Mouse (Mus musculus) hindbrain, embryonic 15.5 days (tissue): Measurements from ENCODE around the gene Lrpap1. TPM values are rescaled to one million over a fixed set of nuclear protein-coding genes. Genes with fewer than 3 reads are reported as not detected.

Source experiments
- ATAC-seq: fragments of 200-750 bp; cut with Nextera tagmentation; 2 replicates; pipeline ENCODE4 v1.8.0; 2017; ENCODE audit warnings: low read depth, moderate number of reproducible peaks, moderate TSS enrichment; ENCODE audit not compliant: low FRiP score
- H3K27ac ChIP-seq: fragments of 300-500 bp; sonication (generic); replicated peaks from 2 replicates; pipeline ENCODE4 v1.5.1; 2015; ENCODE audit warnings: mild to moderate bottlenecking, inconsistent platforms
- H3K27me3 ChIP-seq: fragments of 300-500 bp; sonication (generic); 2 replicates; pipeline ENCODE4 v1.6.1; 2015; ENCODE audit warnings: control low read depth, inconsistent platforms
- H3K36me3 ChIP-seq: fragments of 300-500 bp; sonication (generic); 2 replicates; pipeline ENCODE4 v1.6.1; 2015; ENCODE audit warnings: control low read depth, inconsistent platforms
- H3K4me1 ChIP-seq: fragments of 300-500 bp; sonication (generic); replicated peaks from 2 replicates; pipeline ENCODE4 v1.6.1; 2015; ENCODE audit warnings: control low read depth, inconsistent platforms
- H3K4me2 ChIP-seq: fragments of 300-500 bp; sonication (generic); 2 replicates; pipeline ENCODE4 v1.6.1; 2015; ENCODE audit warnings: moderate library complexity, mild to moderate bottlenecking, inconsistent platforms
- H3K4me3 ChIP-seq: fragments of 300-500 bp; sonication (generic); 2 replicates; pipeline ENCODE4 v1.5.1; 2015; ENCODE audit warnings: mild to moderate bottlenecking, inconsistent platforms
- H3K9ac ChIP-seq: fragments of 300-500 bp; sonication (generic); 2 replicates; pipeline ENCODE4 v1.6.1; 2015; ENCODE audit warnings: inconsistent platforms
- H3K9me3 ChIP-seq: fragments of 300-500 bp; sonication (generic); 2 replicates; pipeline ENCODE4 v1.6.1; 2016; ENCODE audit warnings: control low read depth, inconsistent platforms
- WGBS: fragments of 180-500 bp; shearing (Covaris S2); methylation state at CpG from one replicate; pipeline ENCODE4 v1.1.7; 2015; 5-methylcytosine and 5-hydroxymethylcytosine counted together
- polyA plus RNA-seq: library from polyadenylated mRNA; unstranded; fragments of >200 nt; fragmentation: Nextera tagmentation; extraction: Ambion mirVana; gene quantifications from 2 replicates; pipeline ENCODE4 v1.2.1, GENCODE M21; 2015

The Lrpap1 gene
- 145 and 146 TPM in 2 replicates for polyA plus RNA-seq

- H3K36me3 ChIP-seq = peaks cover 19% of the 10 kb centered on the region
- H3K4me1 ChIP-seq = peaks cover 26% of the 10 kb centered on the region
- peak within 1 kb of the TSS; percentile 75 for H3K9ac ChIP-seq
- H3K9me3 ChIP-seq = no peaks in the 10 kb centered on the region
- peak within 1 kb of the TSS; percentile 71 for H3K4me3 ChIP-seq
- H3K27me3 ChIP-seq = no peaks in the 10 kb centered on the region
- under 1% methylated on average over 39 of the region's 39 CpGs for WGBS
- peak; percentile 96 for ATAC-seq
- peak within 1 kb of the TSS; percentile 76 for H3K4me2 ChIP-seq
- peak within 1 kb of the TSS; percentile 84 for H3K27ac ChIP-seq
Observed at GRCm38 (mm10) chr5:35104960-35105921, at the start of gene Lrpap1. Gene Lrpap1, minus strand, starts transcription at chr5:35105766.

DNA sequence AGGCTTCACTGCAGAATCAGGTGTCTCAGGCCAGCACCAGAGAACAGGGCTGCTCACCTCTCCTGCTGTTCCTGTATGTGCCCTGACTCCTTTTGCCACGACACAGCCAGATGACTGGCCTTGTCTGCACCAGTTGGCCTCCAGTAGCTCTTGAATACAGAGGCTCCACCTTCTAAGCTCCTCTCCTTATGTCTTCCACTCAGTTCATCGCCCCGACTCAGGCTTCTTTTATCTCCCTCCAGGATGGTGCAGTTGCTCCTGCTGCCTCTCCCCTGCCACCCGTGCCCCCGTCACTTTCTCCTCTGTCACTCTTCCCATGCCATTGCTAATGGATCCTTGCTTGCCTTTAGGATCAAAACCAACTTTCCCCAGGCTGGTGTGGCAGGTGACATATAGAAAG is 44.4 kb upstream of the Lrpap1 start:
- no peak for ATAC-seq
- H3K4me2 ChIP-seq = no peak overlapping the region
- peaks cover 17% of the 10 kb centered on the region for H3K4me1 ChIP-seq
- H3K36me3 ChIP-seq = no peaks in the 10 kb centered on the region
- H3K9ac ChIP-seq = no peak overlapping the region
- H3K9me3 ChIP-seq = no peaks in the 10 kb centered on the region
- H3K27me3 ChIP-seq = no peaks in the 10 kb centered on the region
- H3K4me3 ChIP-seq = no peak overlapping the region
- WGBS = 82% methylated on average over 5 of the region's 5 CpGs
- no peak overlapping the region for H3K27ac ChIP-seq

DNA sequence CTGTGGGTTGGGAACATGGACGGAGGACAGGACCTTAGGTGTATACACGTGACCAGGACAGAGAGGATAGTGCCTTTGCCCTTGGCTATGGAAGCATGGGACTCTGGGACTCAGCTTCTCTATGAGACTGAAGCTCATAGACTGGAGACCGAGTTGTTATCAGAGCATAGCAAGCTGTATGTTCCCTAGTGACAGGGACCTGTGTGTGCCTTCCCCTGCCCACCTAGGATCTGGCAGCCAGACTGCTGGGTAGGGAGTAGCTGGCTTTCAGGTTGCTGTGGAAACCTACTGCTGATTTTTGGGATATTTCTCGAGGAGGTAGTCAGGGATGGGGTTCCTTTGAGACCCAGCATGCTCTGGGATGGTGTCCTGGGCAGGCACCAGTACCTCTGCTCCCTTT is 44.0 kb upstream of the Lrpap1 start:
- no peak overlapping the region for H3K9ac ChIP-seq
- H3K9me3 ChIP-seq = no peaks in the 10 kb centered on the region
- no peak for ATAC-seq
- 77% methylated on average over 4 of the region's 4 CpGs for WGBS
- no peak overlapping the region for H3K27ac ChIP-seq
- no peak overlapping the region for H3K4me3 ChIP-seq
- H3K4me2 ChIP-seq = no peak overlapping the region
- no peaks in the 10 kb centered on the region for H3K36me3 ChIP-seq
- peaks cover 17% of the 10 kb centered on the region for H3K4me1 ChIP-seq
- H3K27me3 ChIP-seq = no peaks in the 10 kb centered on the region

DNA sequence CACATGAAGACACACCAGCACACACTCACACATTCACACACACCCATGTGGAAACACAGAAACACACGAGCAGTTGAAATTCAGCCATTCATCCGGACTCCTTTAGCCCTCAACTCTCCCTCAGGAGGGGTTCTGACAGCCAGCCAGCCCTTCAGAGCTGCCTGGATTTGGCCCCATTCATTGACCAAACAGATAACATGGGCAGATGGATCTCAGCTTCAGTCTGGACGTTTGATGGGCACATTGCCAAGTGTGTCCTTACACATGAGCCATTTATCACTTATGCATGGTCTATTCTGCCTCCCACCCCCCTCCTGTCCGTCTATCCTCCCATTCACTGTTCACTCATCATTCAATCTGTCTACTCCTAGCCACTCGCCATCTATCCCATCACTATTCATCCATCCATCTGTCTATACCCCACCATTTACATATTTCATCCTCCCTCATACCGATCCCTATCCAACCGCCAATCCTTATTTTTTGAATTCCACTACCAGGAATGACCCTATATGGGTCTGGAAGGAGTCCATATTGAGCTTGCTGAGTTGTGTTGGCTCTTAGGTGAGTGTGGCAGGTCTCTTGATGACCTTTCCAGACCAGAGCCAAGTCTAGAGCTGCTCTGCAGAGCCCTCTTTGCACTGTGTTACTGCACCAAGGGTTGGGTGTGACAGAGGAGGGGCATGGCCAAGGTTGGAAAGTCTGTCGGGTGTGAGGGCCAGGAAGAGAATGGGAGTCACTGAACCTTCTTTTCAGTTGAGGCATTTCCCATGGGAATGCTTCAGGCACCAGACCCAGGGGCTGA is 42.6 kb upstream of the Lrpap1 start:
- H3K4me1 ChIP-seq = peaks cover 23% of the 10 kb centered on the region
- no peak overlapping the region for H3K4me2 ChIP-seq
- no peak overlapping the region for H3K4me3 ChIP-seq
- H3K9me3 ChIP-seq = no peaks in the 10 kb centered on the region
- H3K27ac ChIP-seq = peak overlapping the region; percentile 56
- H3K36me3 ChIP-seq = no peaks in the 10 kb centered on the region
- peak; percentile 69 for ATAC-seq
- no peak overlapping the region for H3K9ac ChIP-seq
- H3K27me3 ChIP-seq = no peaks in the 10 kb centered on the region
- 40% methylated on average over 8 of the region's 8 CpGs for WGBS

GRCm38 (mm10) chr5:35147155-35147962 is 41.8 kb upstream of the Lrpap1 start:
- 26% methylated on average over 2 of the region's 2 CpGs for WGBS
- no peaks in the 10 kb centered on the region for H3K9me3 ChIP-seq
- no peaks in the 10 kb centered on the region for H3K27me3 ChIP-seq
- H3K4me3 ChIP-seq = no peak overlapping the region
- H3K9ac ChIP-seq = no peak overlapping the region
- no peak overlapping the region for H3K4me2 ChIP-seq
- H3K4me1 ChIP-seq = peaks cover 23% of the 10 kb centered on the region
- peak overlapping the region; percentile 56 for H3K27ac ChIP-seq
- H3K36me3 ChIP-seq = no peaks in the 10 kb centered on the region
- ATAC-seq = peak; percentile 63

DNA sequence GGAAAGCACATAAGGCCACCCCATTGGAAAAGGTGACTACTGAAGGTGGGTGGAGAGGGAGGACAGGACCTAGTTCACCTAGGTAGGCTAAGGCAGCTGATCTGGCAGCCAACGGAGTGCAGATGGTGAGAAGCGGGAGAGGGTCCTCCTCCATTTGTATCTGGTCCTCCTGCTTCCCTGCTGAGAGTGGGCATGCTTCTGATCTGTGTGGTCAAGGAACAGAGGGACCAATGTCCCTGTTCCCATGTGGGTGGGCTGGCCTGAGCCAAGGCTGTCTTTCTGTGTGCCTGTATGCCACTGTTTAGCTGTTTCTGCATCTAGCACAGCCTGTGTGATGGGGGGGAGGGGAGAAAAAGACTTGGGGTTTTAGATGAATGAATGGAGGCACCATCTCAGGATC is 41.2 kb upstream of the Lrpap1 start:
- Histone ChIP-seq H3K27ac (peak overlapping the region; percentile 56), H3K4me2 (no peak overlapping the region), H3K4me1 (peaks cover 23% of the 10 kb centered on the region), H3K27me3 (no peaks in the 10 kb centered on the region), H3K4me3 (no peak overlapping the region), H3K9ac (no peak overlapping the region), H3K36me3 (no peaks in the 10 kb centered on the region), H3K9me3 (no peaks in the 10 kb centered on the region)
- 67% methylated on average over 2 of the region's 2 CpGs for WGBS
- ATAC-seq = peak; percentile 13; the same call in 1 of the 2 replicates

DNA sequence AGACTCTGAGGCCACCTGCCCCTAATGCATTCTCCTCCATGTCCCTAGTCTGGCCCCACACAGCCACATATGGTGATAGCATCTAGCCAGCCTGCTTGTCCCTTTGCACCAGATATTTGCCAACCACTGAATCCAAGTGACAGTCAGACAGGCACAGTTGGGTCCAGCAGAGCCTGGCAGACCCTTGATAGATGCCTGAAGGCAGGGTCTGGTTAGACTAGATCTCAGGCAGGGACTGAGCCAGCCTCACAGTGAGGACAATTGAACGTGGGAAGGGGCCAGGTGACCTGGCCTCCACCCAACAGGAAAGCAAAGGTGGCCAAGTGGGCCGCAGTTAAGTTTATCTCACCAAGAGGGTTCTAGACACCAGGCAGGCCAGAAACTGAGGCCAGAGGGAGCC is 39.1 kb upstream of the Lrpap1 start:
- H3K4me3 ChIP-seq = no peak overlapping the region
- H3K9ac ChIP-seq = no peak overlapping the region

DNA sequence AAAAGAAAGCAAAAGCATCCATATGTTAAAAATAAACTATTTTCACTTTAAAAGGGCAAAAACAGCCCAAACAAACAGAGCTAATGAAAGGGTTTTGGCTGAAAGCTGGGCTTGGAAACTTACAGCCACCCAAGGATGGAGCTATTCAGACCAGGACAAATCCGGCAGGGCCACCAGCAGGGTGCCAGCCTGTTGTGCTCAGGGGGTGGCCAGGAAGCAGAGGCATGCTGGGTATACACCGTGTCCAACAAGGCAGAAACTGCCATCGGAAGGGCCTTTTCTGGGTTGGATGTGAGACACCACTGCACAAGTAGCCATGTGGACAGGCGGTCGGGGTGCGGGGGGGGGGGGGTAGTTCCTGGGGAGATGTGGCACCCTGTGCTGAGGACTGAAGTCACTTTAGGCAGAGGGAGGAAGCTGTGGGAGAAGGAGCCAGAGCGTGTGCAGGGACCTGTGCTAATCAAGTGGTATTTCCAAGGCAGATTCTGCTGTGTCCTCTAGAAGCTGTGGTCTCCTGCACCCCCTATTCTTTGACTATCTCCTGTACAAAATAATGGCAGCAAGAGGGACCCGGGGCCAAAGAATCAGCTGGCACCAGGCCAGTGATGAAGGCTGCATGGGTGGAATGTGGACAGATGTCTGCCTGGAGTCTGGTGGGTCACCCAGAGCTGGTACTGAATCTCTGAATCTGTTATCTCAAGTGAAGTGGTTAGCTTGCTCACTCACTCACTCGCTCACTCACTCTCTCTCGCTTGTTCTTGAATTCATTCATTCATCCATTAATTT is 38.1 kb upstream of the Lrpap1 start:
- Histone ChIP-seq H3K4me3 (no peak overlapping the region), H3K27me3 (no peaks in the 10 kb centered on the region), H3K27ac (no peak overlapping the region), H3K9ac (no peak overlapping the region), H3K9me3 (no peaks in the 10 kb centered on the region), H3K4me2 (no peak overlapping the region), H3K4me1 (peaks cover 36% of the 10 kb centered on the region), H3K36me3 (no peaks in the 10 kb centered on the region)
- no peak for ATAC-seq
- WGBS = 48% methylated on average over 10 of the region's 10 CpGs

More for the DNA sequence above, 39.1 kb upstream of the Lrpap1 start:
- peaks cover 35% of the 10 kb centered on the region for H3K4me1 ChIP-seq
- ATAC-seq = no peak
- H3K4me2 ChIP-seq = no peak overlapping the region
- no peaks in the 10 kb centered on the region for H3K9me3 ChIP-seq
- H3K27ac ChIP-seq = no peak overlapping the region
- 78% methylated on average over 2 of the region's 2 CpGs for WGBS
- no peaks in the 10 kb centered on the region for H3K36me3 ChIP-seq
- H3K27me3 ChIP-seq = no peaks in the 10 kb centered on the region

DNA sequence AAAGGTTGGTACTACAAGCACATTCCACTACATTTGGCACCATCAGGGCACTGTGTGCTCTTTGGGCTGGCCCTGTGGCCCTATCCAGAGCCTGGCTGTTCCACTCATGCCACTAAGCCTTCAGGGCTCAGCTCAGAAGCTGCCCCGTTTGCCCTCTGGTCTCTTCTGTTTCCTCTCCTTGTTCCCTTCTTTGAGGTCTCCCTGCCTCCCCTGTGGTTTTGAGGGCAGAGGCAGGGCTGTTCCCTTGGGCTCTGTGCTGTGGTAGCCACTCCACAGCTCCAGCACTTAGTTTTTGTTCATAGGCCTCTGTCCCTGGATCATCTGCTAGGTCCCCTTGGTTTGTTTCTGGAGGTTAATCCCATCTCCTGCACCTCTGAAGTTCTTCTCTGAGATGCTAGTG is 37.3 kb upstream of the Lrpap1 start:
- H3K9ac ChIP-seq = no peak overlapping the region
- no peaks in the 10 kb centered on the region for H3K36me3 ChIP-seq
- H3K27ac ChIP-seq = no peak overlapping the region
- H3K9me3 ChIP-seq = no peaks in the 10 kb centered on the region
- H3K27me3 ChIP-seq = no peaks in the 10 kb centered on the region
- no peak for ATAC-seq
- H3K4me2 ChIP-seq = no peak overlapping the region
- WGBS = 40% methylated on average over 1 of the region's 1 CpGs
- no peak overlapping the region for H3K4me3 ChIP-seq
- peaks cover 41% of the 10 kb centered on the region for H3K4me1 ChIP-seq

- Histone ChIP-seq H3K4me2 (no peak overlapping the region), H3K27ac (peak overlapping the region; percentile 55), H3K4me3 (no peak overlapping the region), H3K4me1 (peaks cover 28% of the 10 kb centered on the region), H3K9me3 (no peaks in the 10 kb centered on the region), H3K9ac (no peak overlapping the region), H3K27me3 (no peaks in the 10 kb centered on the region), H3K36me3 (no peaks in the 10 kb centered on the region)
- peak; percentile 23; the same call in 1 of the 2 replicates for ATAC-seq
- 29% methylated on average over 3 of the region's 3 CpGs for WGBS
Observed at GRCm38 (mm10) chr5:35141316-35141715, 35.8 kb upstream of the Lrpap1 start.

- ATAC-seq = peak; percentile 40
- no peak overlapping the region for H3K4me2 ChIP-seq
- no peak overlapping the region for H3K9ac ChIP-seq
- H3K9me3 ChIP-seq = no peaks in the 10 kb centered on the region
- H3K27me3 ChIP-seq = no peaks in the 10 kb centered on the region
- H3K4me1 ChIP-seq = peaks cover 23% of the 10 kb centered on the region
- no peaks in the 10 kb centered on the region for H3K36me3 ChIP-seq
- H3K4me3 ChIP-seq = no peak overlapping the region
- WGBS = 61% methylated on average over 11 of the region's 11 CpGs
- peak overlapping the region; percentile 62 for H3K27ac ChIP-seq
Observed at GRCm38 (mm10) chr5:35138183-35138611, 32.6 kb upstream of the Lrpap1 start.
